Mouse (Mus musculus) embryo, embryonic 11 days (tissue): ENCODE results near the gene Krt77.

Source experiments
- DNase-seq: peaks from one replicate; pipeline ENCODE4 v3.0.0-alpha.2; 2015

Gene Krt77

GRCm38 (mm10) chr15:101833131-101833530, 36.4 kb downstream of the Krt77 start:
- DNase-seq: no peak

DNA sequence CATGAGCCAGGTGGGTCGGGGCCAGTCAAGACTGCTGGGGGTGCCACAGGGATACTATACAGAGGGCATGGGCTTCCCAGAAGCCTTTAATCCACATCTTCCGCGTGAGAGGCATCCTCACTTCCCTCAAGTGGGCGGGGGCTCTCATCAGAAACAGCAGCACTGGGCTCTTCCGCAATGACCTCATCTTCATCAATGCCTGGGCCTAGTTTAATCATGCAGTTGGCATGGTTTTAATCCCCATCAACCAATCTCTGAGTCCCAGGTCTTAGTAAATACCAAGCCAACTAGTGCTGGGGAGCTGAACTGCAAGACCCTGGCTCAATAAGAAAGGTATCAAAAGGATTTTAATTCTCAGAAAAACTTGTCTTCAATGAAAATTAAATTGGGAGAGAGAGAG, 40.1 kb downstream of the Krt77 start:
- no peak for DNase-seq

DNA sequence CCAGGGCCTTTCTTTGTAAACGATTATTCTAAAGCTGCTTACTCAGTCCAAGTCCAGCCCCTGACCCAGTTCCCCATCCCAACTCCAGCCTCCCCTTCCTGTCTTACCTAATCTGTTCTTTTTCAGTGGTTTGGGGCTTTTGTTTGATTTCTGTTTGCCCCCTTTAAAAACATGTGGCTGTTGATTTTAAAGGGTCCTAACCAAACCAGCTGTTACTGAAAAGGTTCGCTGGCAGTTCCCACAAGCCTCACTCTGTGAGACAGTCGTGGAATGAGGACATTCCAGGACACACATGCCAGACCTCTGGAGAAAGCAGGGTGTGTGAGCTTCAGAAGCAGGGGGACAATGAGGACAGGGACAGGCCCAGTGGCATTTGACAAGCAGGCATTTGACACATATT, 47.7 kb downstream of the Krt77 start:
- DNase-seq: no peak

GRCm38 (mm10) chr15:101817875-101818274, 51.6 kb downstream of the Krt77 start, which contains the start of gene Krt2:
Gene Krt2 (minus strand): TSS chr15:101818169.
- DNase-seq: no peak
